Mouse (Mus musculus): ENCODE results near the gene Chpf2.

GRCm38 (mm10) chr5:24593928-24594327 lies 7.4 kb downstream of the Chpf2 start:
- TF ChIP-seq POLR2A (IDR thresholded peaks at IDR 0.05; ENCODE audit: borderline replicate concordance, insufficient read depth, low read length) (no peak), CTCF (IDR thresholded peaks at IDR 0.05; ENCODE audit: borderline replicate concordance, insufficient read depth, low read depth, low read length) (no peak)

Measured in cerebellum, adult 2 months (tissue).